ENCODE assay signal across 15 mouse cellular contexts in the genomic region with DNA sequence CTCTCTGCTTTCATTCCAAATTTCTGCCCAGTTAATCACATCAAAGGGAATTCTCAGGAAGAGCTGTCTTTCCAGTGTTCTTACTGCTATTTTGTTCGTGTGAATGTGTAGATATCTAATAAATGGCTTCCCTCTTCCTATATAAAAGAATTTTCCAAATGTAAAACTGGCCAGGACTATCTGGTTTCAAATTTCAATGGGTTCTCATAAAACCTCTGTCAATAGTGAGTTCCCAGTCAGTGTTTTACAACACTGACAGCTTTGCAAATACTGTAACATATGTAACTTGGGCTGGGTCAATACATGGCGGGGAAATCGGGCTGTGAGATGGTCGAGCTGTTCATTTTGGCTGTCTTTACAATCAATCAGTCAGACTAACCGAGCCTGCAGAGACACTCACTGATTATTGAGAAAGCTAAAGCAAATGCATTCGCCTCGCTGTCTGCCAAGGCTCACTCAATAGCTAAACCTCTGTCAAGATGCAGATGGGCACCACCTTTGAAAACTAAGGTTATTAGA.
DNase-seq lines count a peak whose midpoint lies in the region; ATAC-seq and TF ChIP-seq lines count a peak whose summit lies in the region.
"Had no signal": no experiment of that assay in that cellular context is flagged by ENCODE, and none has a peak within 500 bp of the region (broad histone marks: within the 10 kb centered on the region; RNA-seq: fewer than 3 reads in every experiment).

No protein-coding gene starts in this region.

- H3K9me3 ChIP-seq in hindbrain, embryonic 10.5 days = no peaks in the 10 kb centered on the region
- H3K9me3 ChIP-seq in hindbrain, embryonic 16.5 days (ENCODE audit: control insufficient read depth, low read length) = no peaks in the 10 kb centered on the region
- no peaks in the 10 kb centered on the region for H3K9me3 ChIP-seq in midbrain, embryonic 10.5 days (replicated peaks)
- no peaks in the 10 kb centered on the region for H3K9me3 ChIP-seq in midbrain, postnatal 0 days (ENCODE audit: low read length)
- no peaks in the 10 kb centered on the region for H3K9me3 ChIP-seq in stomach, embryonic 15.5 days
- H3K9me3 ChIP-seq: embryonic facial prominence, embryonic 10.5 days; hindbrain, embryonic 15.5 days; megakaryocyte, embryonic 14.5 days had no signal

- no peak for ATAC-seq in hindbrain, embryonic 16.5 days
- no peak for ATAC-seq in midbrain, postnatal 0 days (ENCODE audit: low FRiP score)
- no peak for ATAC-seq in stomach, embryonic 15.5 days (ENCODE audit: insufficient read depth, low FRiP score, low read depth)

- H3K27me3 ChIP-seq in hindbrain, embryonic 10.5 days (ENCODE audit: insufficient read depth, poor library complexity, severe bottlenecking) = no peaks in the 10 kb centered on the region
- H3K27me3 ChIP-seq in hindbrain, embryonic 16.5 days (replicated peaks; ENCODE audit: control insufficient read depth, insufficient read depth, low read length) = no peaks in the 10 kb centered on the region
- no peaks in the 10 kb centered on the region for H3K27me3 ChIP-seq in midbrain, embryonic 10.5 days (ENCODE audit: low read depth, poor library complexity, severe bottlenecking)
- no peaks in the 10 kb centered on the region for H3K27me3 ChIP-seq in midbrain, postnatal 0 days (ENCODE audit: insufficient read depth, low read length)
- H3K27me3 ChIP-seq in stomach, embryonic 15.5 days (replicated peaks) = no peaks in the 10 kb centered on the region
- H3K27me3 ChIP-seq: hindbrain, embryonic 15.5 days had no signal

- TF ChIP-seq CTCF in midbrain, postnatal 0 days (IDR thresholded peaks at IDR 0.05) = no peak

- no peaks in the 10 kb centered on the region for H3K36me3 ChIP-seq in hindbrain, embryonic 10.5 days
- H3K36me3 ChIP-seq in hindbrain, embryonic 16.5 days (ENCODE audit: control insufficient read depth, insufficient read depth, low read length) = no peaks in the 10 kb centered on the region
- H3K36me3 ChIP-seq in midbrain, embryonic 10.5 days = no peaks in the 10 kb centered on the region
- H3K36me3 ChIP-seq in midbrain, postnatal 0 days (ENCODE audit: insufficient read depth, low read length) = no peaks in the 10 kb centered on the region
- H3K36me3 ChIP-seq in stomach, embryonic 15.5 days = no peaks in the 10 kb centered on the region
- H3K36me3 ChIP-seq: embryonic facial prominence, embryonic 10.5 days; hindbrain, embryonic 15.5 days had no signal

- DNase-seq in hindbrain, embryonic 10.5 days (ENCODE audit: low spot score) = no peak
- peak; percentile 29 for DNase-seq in midbrain, embryonic 10.5 days (ENCODE audit: low spot score)
- no peak for DNase-seq in midbrain, postnatal 0 days (ENCODE audit: low spot score)
- peak; percentile 30 for DNase-seq in embryo, embryonic 9.5 days (ENCODE audit: extremely low spot score)
- DNase-seq in kidney, postnatal 14 days = no peak
- DNase-seq: adrenal gland, postnatal 10 days; cerebellum, adult 9-10 months; layer of hippocampus, postnatal 36 days; left cerebral cortex, postnatal 4 days had no signal

- 50% methylated on average over 7 of the region's 7 CpGs for WGBS in hindbrain, embryonic 10.5 days
- WGBS in hindbrain, embryonic 16.5 days = 26% methylated on average over 7 of the region's 7 CpGs
- WGBS in midbrain, embryonic 10.5 days = 56% methylated on average over 7 of the region's 7 CpGs
- 30% methylated on average over 7 of the region's 7 CpGs for WGBS in midbrain, postnatal 0 days
- WGBS in stomach, embryonic 15.5 days = 15% methylated on average over 7 of the region's 7 CpGs

- no peak overlapping the region for H3K4me3 ChIP-seq in hindbrain, embryonic 10.5 days
- no peak overlapping the region for H3K4me3 ChIP-seq in hindbrain, embryonic 16.5 days (ENCODE audit: low read length)
- no peak overlapping the region for H3K4me3 ChIP-seq in midbrain, embryonic 10.5 days
- H3K4me3 ChIP-seq in midbrain, postnatal 0 days (ENCODE audit: low read depth, low read length) = no peak overlapping the region
- no peak overlapping the region for H3K4me3 ChIP-seq in stomach, embryonic 15.5 days (replicated peaks)
- H3K4me3 ChIP-seq: embryonic facial prominence, embryonic 10.5 days; erythroblast, embryonic 14.5 days; hindbrain, embryonic 15.5 days; megakaryocyte, embryonic 14.5 days had no signal

- H3K9ac ChIP-seq in hindbrain, embryonic 16.5 days (ENCODE audit: low read depth, low read length) = no peak overlapping the region
- H3K9ac ChIP-seq in midbrain, postnatal 0 days (replicated peaks; ENCODE audit: low read length, poor library complexity, severe bottlenecking) = no peak overlapping the region
- no peak overlapping the region for H3K9ac ChIP-seq in stomach, embryonic 15.5 days
- H3K9ac ChIP-seq: hindbrain, embryonic 15.5 days had no signal

- no peak overlapping the region for H3K4me2 ChIP-seq in hindbrain, embryonic 16.5 days (ENCODE audit: low read length)
- H3K4me2 ChIP-seq in midbrain, postnatal 0 days (ENCODE audit: low read depth, low read length, poor library complexity, severe bottlenecking) = no peak overlapping the region
- H3K4me2 ChIP-seq in stomach, embryonic 15.5 days = peak overlapping the region; percentile 16; the same call in 1 of the 2 replicates
- H3K4me2 ChIP-seq: hindbrain, embryonic 15.5 days had no signal

- H3K4me1 ChIP-seq in hindbrain, embryonic 10.5 days (replicated peaks) = peaks cover 22% of the 10 kb centered on the region
- H3K4me1 ChIP-seq in hindbrain, embryonic 16.5 days (ENCODE audit: control insufficient read depth, insufficient read depth, low read depth, low read length) = peaks cover 7% of the 10 kb centered on the region
- H3K4me1 ChIP-seq in midbrain, embryonic 10.5 days = peaks cover 32% of the 10 kb centered on the region
- H3K4me1 ChIP-seq in midbrain, postnatal 0 days (ENCODE audit: insufficient read depth, low read length) = no peaks in the 10 kb centered on the region
- no peaks in the 10 kb centered on the region for H3K4me1 ChIP-seq in stomach, embryonic 15.5 days
- H3K4me1 ChIP-seq: megakaryocyte, embryonic 14.5 days had no signal

- H3K27ac ChIP-seq in hindbrain, embryonic 10.5 days = peak overlapping the region; percentile 79
- no peak overlapping the region for H3K27ac ChIP-seq in hindbrain, embryonic 16.5 days (ENCODE audit: low read depth, low read length)
- H3K27ac ChIP-seq in midbrain, embryonic 10.5 days (replicated peaks) = peak overlapping the region; percentile 81
- H3K27ac ChIP-seq in midbrain, postnatal 0 days (ENCODE audit: low read depth, low read length) = no peak overlapping the region
- no peak overlapping the region for H3K27ac ChIP-seq in stomach, embryonic 15.5 days
- H3K27ac ChIP-seq: embryonic facial prominence, embryonic 10.5 days; hindbrain, embryonic 15.5 days had no signal

Comparison
In these comparisons a context has a peak if more than half of its experiments do, and no peak if none do; other contexts are left out.
1. DNase-seq: peak in midbrain, embryonic 10.5 days (single experiment) and embryo, embryonic 9.5 days (single experiment); none in hindbrain, embryonic 10.5 days (single experiment), midbrain, postnatal 0 days (single experiment) and kidney, postnatal 14 days (single experiment).
2. H3K27ac ChIP-seq: peak in hindbrain, embryonic 10.5 days (single experiment) and midbrain, embryonic 10.5 days (single experiment); none in hindbrain, embryonic 16.5 days (single experiment), midbrain, postnatal 0 days (single experiment) and stomach, embryonic 15.5 days (single experiment).